Mouse (Mus musculus): ENCODE measurements around the gene Lsm5.

Lsm5 gene

GRCm38 (mm10) chr6:56703931-56704900 lies at the start of gene Lsm5:
Lsm5 (minus strand) TSS chr6:56704710.
- DNase-seq (ENCODE audit: low spot score) = peak; percentile 78

GRCm38 (mm10) chr6:56753719-56754118 lies 49.2 kb upstream of the Lsm5 start:
- no peak for DNase-seq (ENCODE audit: low spot score)

- DNase-seq (ENCODE audit: low spot score) = no peak
Measured at GRCm38 (mm10) chr6:56745950-56746543, 41.5 kb upstream of the Lsm5 start.

- DNase-seq (ENCODE audit: low spot score) = no peak
Measured at GRCm38 (mm10) chr6:56732545-56732944, 28.0 kb upstream of the Lsm5 start.

- DNase-seq (ENCODE audit: low spot score) = no peak
Measured at GRCm38 (mm10) chr6:56720877-56721276, 16.4 kb upstream of the Lsm5 start.

GRCm38 (mm10) chr6:56719071-56719470 lies 14.6 kb upstream of the Lsm5 start:
- no peak for DNase-seq (ENCODE audit: low spot score)

- DNase-seq (ENCODE audit: low spot score) = peak; percentile 11
Measured at GRCm38 (mm10) chr6:56715270-56715666, 10.8 kb upstream of the Lsm5 start.

- DNase-seq (ENCODE audit: low spot score) = peak; percentile 96
Measured at GRCm38 (mm10) chr6:56714574-56715269, 10.2 kb upstream of the Lsm5 start, which contains the start of gene Avl9. Avl9 (plus strand) TSS chr6:56714899.

GRCm38 (mm10) chr6:56714186-56714573 lies 9.7 kb upstream of the Lsm5 start:
- no peak for DNase-seq (ENCODE audit: low spot score)

GRCm38 (mm10) chr6:56692445-56692844 lies 12.1 kb downstream of the Lsm5 start:
- no peak for DNase-seq (ENCODE audit: low spot score)

GRCm38 (mm10) chr6:56691205-56691604 lies 13.3 kb downstream of the Lsm5 start:
- DNase-seq (ENCODE audit: low spot score) = peak; percentile 39

GRCm38 (mm10) chr6:56688238-56688637 lies 16.3 kb downstream of the Lsm5 start:
- DNase-seq (ENCODE audit: low spot score) = no peak

- no peak for DNase-seq (ENCODE audit: low spot score)
Measured at GRCm38 (mm10) chr6:56664410-56664809, 40.1 kb downstream of the Lsm5 start.

GRCm38 (mm10) chr6:56655393-56655792 lies 49.1 kb downstream of the Lsm5 start:
- no peak for DNase-seq (ENCODE audit: low spot score)

GRCm38 (mm10) chr6:56652121-56652592 lies 52.4 kb downstream of the Lsm5 start:
- no peak for DNase-seq (ENCODE audit: low spot score)

Measured in left cerebral cortex, adult 11 months (tissue).